Mouse (Mus musculus) hindlimb bud, embryonic 11.5 days (tissue): ENCODE measurements at regions not wholly inside any gene's neighbourhood (a gene's known extent, or its start where the extent isn't known, plus 50 kb on each side); places are given as distances from the start of the nearest gene placed in this dataset.

Experiments used
- DNase-seq: peaks from one replicate; pipeline ENCODE4 v3.0.0-alpha.2; 2012; ENCODE audit warnings: low read depth, low spot score; ENCODE audit errors: extremely low spot score

DNA sequence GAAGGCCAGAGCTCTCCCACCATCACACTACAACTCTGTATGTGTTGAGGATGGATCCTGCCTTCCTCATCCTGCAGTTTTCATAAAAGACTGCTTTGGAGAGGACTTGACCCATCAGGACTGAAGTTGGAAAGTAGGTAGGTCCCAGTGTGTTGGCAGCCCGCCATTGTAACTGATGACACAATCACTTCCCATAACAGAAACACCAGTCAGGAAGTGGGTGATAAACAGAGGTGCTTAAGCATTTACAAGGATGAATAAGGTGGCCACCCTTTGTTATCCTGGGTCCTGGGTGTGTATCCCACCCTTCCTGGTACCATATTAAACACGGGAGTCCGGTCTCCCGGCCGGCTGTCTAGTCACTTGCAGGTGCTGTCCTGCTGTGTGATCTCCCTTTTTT, 118.3 kb downstream of the Snx10 start:
- DNase-seq: no peak

DNA sequence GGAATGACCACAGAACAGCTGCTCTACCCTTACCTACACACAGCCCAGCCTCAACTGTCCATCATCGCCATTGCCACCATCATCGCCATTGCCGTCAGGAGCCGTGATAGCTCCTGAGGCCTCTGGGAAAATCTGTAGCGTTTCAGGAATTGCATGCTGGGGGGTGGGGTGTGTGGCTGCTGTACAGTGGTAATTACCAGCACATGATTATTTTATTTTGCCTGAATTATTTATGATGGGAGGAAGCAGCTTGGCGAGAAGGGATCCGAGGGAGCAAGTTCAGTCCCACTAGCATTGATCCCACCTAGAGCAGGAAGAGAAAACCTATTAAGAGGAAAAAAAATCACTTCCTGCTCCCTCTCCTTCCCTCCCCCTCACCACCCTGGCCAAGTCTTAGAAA, 125.1 kb downstream of the Snx10 start:
- DNase-seq: no peak

GRCm38 (mm10) chr6:51653753-51654152, 130.1 kb downstream of the Snx10 start:
- no peak for DNase-seq

DNA sequence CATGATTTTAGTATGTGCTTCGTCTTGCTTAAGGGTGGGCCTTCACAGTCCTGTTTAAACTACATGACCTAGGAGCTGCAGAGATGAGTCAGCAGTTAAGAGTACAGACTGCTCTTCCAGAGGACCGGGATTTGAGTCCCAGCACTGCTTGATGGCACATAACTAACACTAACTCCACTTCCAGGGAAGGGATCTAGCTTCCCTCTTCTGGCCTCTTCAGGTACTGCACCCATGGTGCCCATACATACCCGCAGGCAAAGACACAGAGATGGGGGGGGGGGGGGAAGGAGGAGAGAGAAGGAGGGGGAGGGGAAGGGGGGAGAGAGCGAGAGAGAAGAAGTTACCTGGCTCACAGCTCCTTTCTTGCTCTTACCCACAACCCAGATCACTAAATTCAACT, 131.3 kb downstream of the Snx10 start:
- no peak for DNase-seq

DNA sequence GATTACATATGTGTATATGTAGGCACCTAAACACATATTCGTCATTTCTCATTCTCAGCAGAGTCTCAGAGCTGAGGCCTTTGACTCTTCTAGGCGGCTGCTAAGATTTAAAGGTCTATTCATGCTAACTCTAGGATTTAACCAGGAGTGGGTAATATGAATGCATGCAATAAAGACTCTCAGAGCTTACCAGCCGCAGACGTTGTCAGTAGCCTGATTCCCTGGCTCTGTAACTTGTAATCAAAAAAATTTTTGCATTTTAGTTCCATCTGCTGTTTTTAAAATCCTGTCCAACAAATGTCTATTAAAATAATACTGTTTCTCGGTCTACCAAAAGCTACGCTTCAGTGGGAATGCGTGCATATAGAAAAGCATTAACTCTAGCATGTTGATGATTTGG, 132.4 kb downstream of the Snx10 start:
- no peak for DNase-seq

- no peak for DNase-seq
Measured at GRCm38 (mm10) chr6:51656883-51657640, 133.4 kb downstream of the Snx10 start.

- DNase-seq: no peak
Measured at GRCm38 (mm10) chr6:51658360-51658759, 134.7 kb downstream of the Snx10 start.

GRCm38 (mm10) chr6:51663178-51663577, 139.5 kb downstream of the Snx10 start:
- DNase-seq: no peak

- no peak for DNase-seq
Measured at GRCm38 (mm10) chr6:51664049-51664448, 140.3 kb downstream of the Snx10 start.

DNA sequence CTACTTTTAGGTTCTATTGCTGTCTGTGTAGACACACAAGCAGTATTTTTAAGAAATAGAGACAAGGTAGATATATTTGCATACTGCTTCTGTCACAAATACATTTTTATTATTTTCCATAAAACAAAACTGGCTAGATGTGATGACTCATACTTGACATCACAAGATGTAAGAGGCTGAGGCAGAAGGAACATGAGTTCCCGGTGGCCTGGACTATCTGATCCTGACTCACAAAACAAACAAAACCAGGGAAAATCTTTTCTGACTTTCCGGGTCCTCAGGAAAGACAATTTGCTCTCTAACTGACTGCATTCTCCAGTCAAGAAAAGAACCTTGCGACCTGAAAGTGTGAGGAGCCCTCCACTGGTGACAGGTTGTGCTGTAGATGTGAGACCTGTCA, 143.3 kb downstream of the Snx10 start:
- no peak for DNase-seq

DNA sequence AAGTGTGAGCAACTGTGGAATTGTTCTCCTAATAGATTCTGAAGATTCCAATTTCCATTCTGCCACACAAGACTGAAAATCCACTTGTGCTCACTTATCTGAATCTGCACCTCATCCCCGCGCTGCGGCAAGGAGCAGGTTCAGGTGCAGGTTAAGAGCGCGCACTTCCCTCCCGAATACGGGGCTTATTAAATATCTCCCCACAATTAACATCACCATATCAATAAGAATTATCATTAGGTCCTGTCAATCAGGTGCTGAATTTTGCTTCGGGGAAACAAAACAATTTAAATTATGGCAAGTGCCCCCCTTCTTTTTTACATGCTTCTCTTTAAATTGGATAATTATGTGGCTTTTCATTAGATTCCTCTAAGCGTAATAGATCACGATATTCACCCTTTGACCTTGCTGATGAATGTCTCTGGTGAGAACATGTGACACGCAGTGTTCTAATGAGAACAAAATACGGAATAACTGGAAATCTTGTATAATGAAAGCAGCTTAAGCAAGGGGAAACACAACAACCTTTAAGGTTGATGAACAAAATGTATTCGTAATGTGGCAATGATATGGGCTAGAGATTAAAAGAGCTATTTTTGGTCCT, 151.7 kb downstream of the Snx10 start:
- no peak for DNase-seq

DNA sequence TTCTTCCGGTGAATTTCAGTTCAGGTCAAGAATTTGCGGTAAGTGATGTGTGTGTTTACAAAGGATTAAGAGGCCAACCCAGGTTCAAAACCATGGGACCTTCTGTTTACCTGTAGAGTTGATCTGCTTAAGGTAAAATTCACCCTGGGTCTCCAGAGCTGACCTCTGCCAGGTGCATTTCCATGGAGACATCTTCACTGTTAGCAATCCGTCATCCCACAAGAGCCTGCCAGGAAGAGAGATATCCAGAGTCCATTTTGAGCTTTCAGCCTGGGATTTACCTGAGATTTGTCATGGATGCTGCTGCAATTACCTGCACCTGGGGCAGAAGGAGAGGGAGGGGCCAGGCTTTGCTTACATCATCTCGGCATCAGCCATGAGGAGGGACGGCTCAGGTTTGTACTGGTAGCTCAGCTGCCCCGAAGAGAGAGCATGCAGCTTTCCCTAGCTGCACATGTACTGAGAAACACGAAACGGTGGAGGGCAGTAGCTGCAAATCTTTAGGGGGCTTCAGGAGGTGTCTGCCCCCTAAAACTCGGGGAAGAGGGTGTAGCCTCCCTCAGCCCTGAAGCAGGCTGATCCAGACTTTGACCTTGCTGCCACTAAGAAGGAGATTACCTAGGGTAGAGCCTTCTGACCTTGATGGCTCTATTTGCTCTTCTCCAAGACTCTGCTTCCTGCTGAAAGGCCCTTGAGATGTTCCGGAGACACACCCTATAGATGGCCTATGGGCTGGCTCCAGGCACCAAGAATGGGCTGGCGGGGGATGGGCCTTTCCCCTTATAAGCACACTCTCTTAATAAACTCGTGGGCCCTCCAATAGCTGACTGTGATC, 153.7 kb downstream of the Snx10 start:
- no peak for DNase-seq

GRCm38 (mm10) chr6:51678743-51679142, 155.0 kb downstream of the Snx10 start:
- no peak for DNase-seq

GRCm38 (mm10) chr6:51680239-51680857, 156.6 kb downstream of the Snx10 start:
- peak; percentile 53 for DNase-seq

- no peak for DNase-seq
Measured at GRCm38 (mm10) chr6:51683131-51683530, 159.4 kb downstream of the Snx10 start.

GRCm38 (mm10) chr6:51685651-51686287, 162.1 kb downstream of the Snx10 start:
- DNase-seq: no peak

- no peak for DNase-seq
Measured at GRCm38 (mm10) chr6:51690795-51691563, 167.3 kb downstream of the Snx10 start.

DNA sequence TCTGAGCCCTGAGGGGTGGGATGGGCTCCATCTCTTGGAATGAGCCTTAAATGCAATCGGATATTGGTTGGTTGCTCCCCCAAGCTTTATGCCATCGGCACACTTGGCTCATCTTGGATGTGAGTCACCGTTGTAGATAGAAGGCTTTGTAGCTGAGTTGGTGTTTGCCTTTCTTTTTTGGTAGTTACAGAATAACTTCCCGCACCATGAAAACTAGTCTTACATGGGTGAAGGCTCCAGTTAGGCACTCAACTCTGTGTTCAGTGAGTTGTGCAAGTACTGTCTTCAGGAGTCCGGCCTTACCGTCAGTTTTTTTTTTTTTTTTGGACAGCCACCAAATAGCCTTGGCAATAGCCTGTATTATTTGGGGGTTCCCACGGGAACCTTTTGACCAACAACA, 170.3 kb downstream of the Snx10 start:
- DNase-seq: no peak

DNA sequence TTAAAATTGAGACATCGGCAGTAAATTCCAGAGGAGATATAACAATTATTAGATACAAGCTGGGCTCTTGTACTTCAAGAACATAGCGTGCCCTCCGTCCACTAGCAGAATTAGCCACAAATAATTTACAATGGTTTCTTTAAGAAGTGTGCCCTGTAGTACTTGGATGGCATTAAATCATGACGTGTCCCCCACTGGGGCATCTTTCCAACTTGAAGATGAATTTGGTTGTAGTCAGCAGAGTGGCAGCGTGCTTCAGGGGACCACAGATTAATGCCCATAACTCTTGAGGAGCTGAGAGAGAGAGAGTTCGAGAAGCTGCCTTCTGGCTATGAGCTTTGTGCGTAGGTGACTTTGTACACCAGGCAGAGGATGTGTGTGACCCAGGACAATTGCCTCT, 172.7 kb downstream of the Snx10 start:
- DNase-seq: no peak

GRCm38 (mm10) chr6:51697754-51698153, 174.1 kb downstream of the Snx10 start:
- no peak for DNase-seq
